Mouse (Mus musculus): ENCODE data around the gene Angel1. TPM values are rescaled to one million over a fixed set of nuclear protein-coding genes. Genes with fewer than 3 reads are reported as not detected.

Gene Angel1
- polyA plus RNA-seq, 1 experiment from 2014 or later: 6.2 TPM

DNA sequence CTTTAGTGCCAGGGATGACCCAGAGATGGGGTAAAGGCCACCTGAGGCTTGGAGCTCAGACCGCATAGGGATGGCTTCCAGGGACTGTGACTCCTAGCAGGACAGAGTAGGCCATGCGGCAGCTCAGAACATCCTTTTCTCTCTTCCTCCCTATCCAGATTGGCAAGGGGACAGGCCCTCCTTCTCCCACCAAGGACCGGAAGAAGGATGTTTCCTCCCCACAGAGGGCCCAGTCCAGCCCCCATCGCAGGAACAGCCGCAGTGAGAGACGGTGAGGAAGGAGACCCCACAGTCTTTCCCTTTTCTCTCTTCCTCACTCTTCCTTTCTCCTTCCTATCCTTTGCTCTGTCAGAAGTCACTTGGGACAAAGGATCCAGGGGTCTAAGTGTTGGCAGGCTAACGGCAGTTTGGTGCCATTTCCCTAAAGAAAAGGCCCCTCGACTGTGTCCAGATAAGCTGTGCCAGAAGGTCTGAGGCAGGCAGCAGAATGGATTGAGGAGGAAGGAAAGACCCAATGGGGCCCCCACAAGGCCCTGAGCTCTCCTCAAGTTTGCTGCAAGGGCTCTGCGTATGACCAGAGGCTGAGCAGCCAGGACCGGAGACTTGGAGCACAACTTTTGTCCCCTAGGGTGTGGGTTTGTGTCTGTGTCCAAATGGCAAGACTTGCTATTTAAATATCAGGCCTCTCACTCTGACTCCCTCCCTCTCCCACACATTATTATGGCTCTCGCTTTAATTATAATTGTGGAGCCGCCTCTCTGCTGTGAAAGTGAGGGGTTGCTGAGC, 35.4 kb downstream of the Angel1 start:
- no peak overlapping the region for H3K4me2 ChIP-seq (ENCODE audit: low read length)
- no peak for DNase-seq (ENCODE audit: low spot score)
- no peak for ATAC-seq (replicated peaks; ENCODE audit: low FRiP score, low read depth)

DNA sequence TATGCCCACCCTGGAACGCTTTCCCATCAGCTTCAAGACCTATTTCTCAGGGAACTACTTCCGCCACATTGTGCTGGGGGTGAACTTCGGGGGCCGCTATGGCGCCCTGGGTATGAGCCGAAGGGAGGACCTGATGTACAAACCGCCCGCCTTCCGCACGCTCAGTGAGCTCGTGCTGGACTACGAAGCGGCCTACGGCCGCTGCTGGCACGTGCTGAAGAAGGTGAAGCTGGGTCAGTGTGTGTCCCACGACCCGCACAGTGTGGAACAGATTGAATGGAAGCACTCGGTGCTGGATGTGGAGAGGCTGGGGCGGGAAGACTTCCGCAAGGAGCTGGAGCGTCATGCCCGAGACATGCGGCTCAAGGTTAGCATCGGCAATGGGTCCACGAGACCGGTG, 37.3 kb downstream of the Angel1 start:
- Histone ChIP-seq H3K27ac (no peak overlapping the region), H3K4me3 (replicated peaks; ENCODE audit: low read depth, low read length) (no peak overlapping the region), H3K27me3 (ENCODE audit: insufficient read depth, low read length) (no peaks in the 10 kb centered on the region), H3K9ac (ENCODE audit: low read depth, low read length) (no peak overlapping the region), H3K9me3 (replicated peaks; ENCODE audit: low read length) (no peaks in the 10 kb centered on the region), H3K4me1 (replicated peaks; ENCODE audit: insufficient read depth, low read length) (0 out of 2 replicates have a peak, but pooled peaks cover 3% of the 10 kb centered on the region), H3K36me3 (ENCODE audit: insufficient read depth, low read length) (no peaks in the 10 kb centered on the region), H3K4me2 (ENCODE audit: low read length) (no peak overlapping the region)
- ATAC-seq (replicated peaks; ENCODE audit: low FRiP score, low read depth) (no peak), DNase-seq (ENCODE audit: low spot score) (no peak)
- TF ChIP-seq CTCF (IDR thresholded peaks at IDR 0.05; ENCODE audit: low read depth): no peak
- WGBS: 96% methylated on average over 27 of the region's 27 CpGs

More for the DNA sequence above, 35.4 kb downstream of the Angel1 start:
- H3K9me3 ChIP-seq (replicated peaks; ENCODE audit: low read length): no peaks in the 10 kb centered on the region
- no peaks in the 10 kb centered on the region for H3K27me3 ChIP-seq (ENCODE audit: insufficient read depth, low read length)
- WGBS: 67% methylated on average over 12 of the region's 12 CpGs
- H3K9ac ChIP-seq (ENCODE audit: low read depth, low read length): no peak overlapping the region
- no peak for TF ChIP-seq CTCF (IDR thresholded peaks at IDR 0.05; ENCODE audit: low read depth)
- 0 out of 2 replicates have a peak, but pooled peaks cover 3% of the 10 kb centered on the region for H3K4me1 ChIP-seq (replicated peaks; ENCODE audit: insufficient read depth, low read length)
- H3K36me3 ChIP-seq (ENCODE audit: insufficient read depth, low read length): no peaks in the 10 kb centered on the region
- peak overlapping the region; percentile 48 for H3K27ac ChIP-seq
- no peak overlapping the region for H3K4me3 ChIP-seq (replicated peaks; ENCODE audit: low read depth, low read length)

- peak; percentile 47; the same call in 1 of the 2 replicates for ATAC-seq (replicated peaks; ENCODE audit: low FRiP score, low read depth)
- Histone ChIP-seq H3K9me3 (replicated peaks; ENCODE audit: low read length) (no peaks in the 10 kb centered on the region), H3K4me3 (replicated peaks; ENCODE audit: low read depth, low read length) (no peak overlapping the region), H3K9ac (ENCODE audit: low read depth, low read length) (no peak overlapping the region), H3K27ac (no peak overlapping the region), H3K36me3 (ENCODE audit: insufficient read depth, low read length) (no peaks in the 10 kb centered on the region), H3K4me1 (replicated peaks; ENCODE audit: insufficient read depth, low read length) (0 out of 2 replicates have a peak, but pooled peaks cover 3% of the 10 kb centered on the region), H3K4me2 (ENCODE audit: low read length) (no peak overlapping the region), H3K27me3 (ENCODE audit: insufficient read depth, low read length) (no peaks in the 10 kb centered on the region)
- no peak for TF ChIP-seq CTCF (IDR thresholded peaks at IDR 0.05; ENCODE audit: low read depth)
- WGBS: 79% methylated on average over 4 of the region's 4 CpGs
- peak; percentile 51 for DNase-seq (ENCODE audit: low spot score)
Measured at GRCm38 (mm10) chr12:86687971-86688573, 38.2 kb downstream of the Angel1 start.

DNA sequence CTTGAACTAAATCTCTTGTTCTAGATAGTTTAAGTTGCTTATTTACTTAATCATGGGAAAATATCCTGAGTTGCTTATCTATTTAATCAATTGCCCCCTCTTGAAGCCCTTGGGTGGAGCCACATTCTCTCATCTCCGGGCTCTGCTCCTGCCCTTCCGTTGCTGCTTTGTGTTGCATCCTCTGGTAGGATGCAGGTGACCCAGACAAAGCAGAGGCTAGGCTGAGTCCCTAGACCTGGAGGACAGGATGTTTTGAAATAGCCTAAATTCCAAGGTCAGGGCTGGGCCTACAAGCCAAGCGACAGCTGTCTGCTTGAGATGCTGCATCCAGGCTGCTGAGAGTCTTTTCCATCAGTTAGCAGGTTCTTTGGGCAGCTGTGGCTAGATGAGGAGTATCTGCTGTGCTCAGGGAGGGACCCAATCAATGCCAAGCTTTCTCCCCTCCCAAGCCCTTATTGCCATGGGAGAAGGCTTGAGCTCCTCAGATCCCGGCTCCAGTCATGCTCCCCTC, 38.8 kb downstream of the Angel1 start:
- H3K9ac ChIP-seq (ENCODE audit: low read depth, low read length): no peak overlapping the region
- H3K36me3 ChIP-seq (ENCODE audit: insufficient read depth, low read length): no peaks in the 10 kb centered on the region
- WGBS: 68% methylated on average over 4 of the region's 4 CpGs
- H3K9me3 ChIP-seq (replicated peaks; ENCODE audit: low read length): no peaks in the 10 kb centered on the region
- H3K4me3 ChIP-seq (replicated peaks; ENCODE audit: low read depth, low read length): no peak overlapping the region
- no peaks in the 10 kb centered on the region for H3K27me3 ChIP-seq (ENCODE audit: insufficient read depth, low read length)
- 0 out of 2 replicates have a peak, but pooled peaks cover under 1% of the 10 kb centered on the region for H3K4me1 ChIP-seq (replicated peaks; ENCODE audit: insufficient read depth, low read length)
- no peak for TF ChIP-seq CTCF (IDR thresholded peaks at IDR 0.05; ENCODE audit: low read depth)
- no peak for DNase-seq (ENCODE audit: low spot score)
- H3K27ac ChIP-seq: no peak overlapping the region
- H3K4me2 ChIP-seq (ENCODE audit: low read length): no peak overlapping the region
- no peak for ATAC-seq (replicated peaks; ENCODE audit: low FRiP score, low read depth)

- no peak for ATAC-seq (replicated peaks; ENCODE audit: low FRiP score, low read depth)
- WGBS: 68% methylated on average over 12 of the region's 13 CpGs
Measured at GRCm38 (mm10) chr12:86686551-86687330, 39.5 kb downstream of the Angel1 start.

DNA sequence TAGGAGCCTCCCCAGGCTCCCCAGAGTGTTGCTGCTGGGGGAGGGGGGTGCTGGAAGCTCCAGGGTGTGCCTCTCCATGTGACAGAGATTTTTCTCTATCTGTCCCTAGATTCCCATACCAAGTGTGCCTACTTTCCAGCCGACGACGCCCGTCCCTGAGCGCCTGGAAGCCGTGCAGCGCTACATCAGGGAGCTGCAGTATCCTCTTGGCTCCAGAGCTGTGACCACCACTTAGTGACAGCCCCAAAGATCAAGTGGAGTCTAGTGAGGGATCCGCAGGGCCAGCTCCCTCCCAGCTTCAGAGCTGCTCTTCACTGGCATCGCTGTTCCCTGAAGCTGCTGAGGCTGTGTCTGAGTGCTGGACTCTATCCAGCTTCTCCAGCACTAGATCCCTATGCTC, 41.0 kb downstream of the Angel1 start:
- WGBS: 79% methylated on average over 9 of the region's 9 CpGs
- H3K27ac ChIP-seq: no peak overlapping the region
- no peak overlapping the region for H3K4me2 ChIP-seq (ENCODE audit: low read length)
- ATAC-seq (replicated peaks; ENCODE audit: low FRiP score, low read depth) (no peak), DNase-seq (ENCODE audit: low spot score) (no peak)
- H3K4me1 ChIP-seq (replicated peaks; ENCODE audit: insufficient read depth, low read length): 0 out of 2 replicates have a peak, but pooled peaks cover under 1% of the 10 kb centered on the region
- H3K9ac ChIP-seq (ENCODE audit: low read depth, low read length): no peak overlapping the region
- H3K36me3 ChIP-seq (ENCODE audit: insufficient read depth, low read length): no peaks in the 10 kb centered on the region
- no peak overlapping the region for H3K4me3 ChIP-seq (replicated peaks; ENCODE audit: low read depth, low read length)
- H3K27me3 ChIP-seq (ENCODE audit: insufficient read depth, low read length): no peaks in the 10 kb centered on the region
- H3K9me3 ChIP-seq (replicated peaks; ENCODE audit: low read length): no peaks in the 10 kb centered on the region
- TF ChIP-seq CTCF (IDR thresholded peaks at IDR 0.05; ENCODE audit: low read depth): no peak

More at GRCm38 (mm10) chr12:86686551-86687330, 39.5 kb downstream of the Angel1 start:
- DNase-seq (ENCODE audit: low spot score): no peak
- TF ChIP-seq CTCF (IDR thresholded peaks at IDR 0.05; ENCODE audit: low read depth): no peak
- Histone ChIP-seq H3K36me3 (ENCODE audit: insufficient read depth, low read length) (no peaks in the 10 kb centered on the region), H3K4me3 (replicated peaks; ENCODE audit: low read depth, low read length) (no peak overlapping the region), H3K9me3 (replicated peaks; ENCODE audit: low read length) (no peaks in the 10 kb centered on the region), H3K4me1 (replicated peaks; ENCODE audit: insufficient read depth, low read length) (no peaks in the 10 kb centered on the region), H3K4me2 (ENCODE audit: low read length) (no peak overlapping the region), H3K9ac (ENCODE audit: low read depth, low read length) (no peak overlapping the region), H3K27ac (no peak overlapping the region), H3K27me3 (ENCODE audit: insufficient read depth, low read length) (no peaks in the 10 kb centered on the region)

All from kidney, postnatal 0 days (tissue).